Comparison of ENCODE assay signal across 21 mouse cellular contexts in genomic region chr13:48102576-48102975, GRCm38 (mm10).
DNase-seq lines count a peak whose midpoint lies in the region; ATAC-seq and TF ChIP-seq lines count a peak whose summit lies in the region.
"Had no signal": no experiment of that assay in that cellular context is flagged by ENCODE, and none has a peak within 500 bp of the region (broad histone marks: within the 10 kb centered on the region; RNA-seq: fewer than 3 reads in every experiment).

No protein-coding gene starts in this region.

- WGBS in kidney, embryonic 15.5 days = 47% methylated on average over 7 of the region's 7 CpGs
- 50% methylated on average over 7 of the region's 7 CpGs for WGBS in neural tube, embryonic 14.5 days
- WGBS in forebrain, embryonic 15.5 days = 19% methylated on average over 7 of the region's 7 CpGs

- ATAC-seq in kidney, embryonic 15.5 days (replicated peaks; ENCODE audit: low FRiP score) = no peak
- ATAC-seq in neural tube, embryonic 14.5 days (ENCODE audit: low read depth) = no peak
- ATAC-seq in forebrain, embryonic 15.5 days (replicated peaks) = no peak
- ATAC-seq: liver, postnatal 0 days had no signal

- H3K9me3 ChIP-seq in kidney, embryonic 15.5 days (replicated peaks) = no peaks in the 10 kb centered on the region
- H3K9me3 ChIP-seq in neural tube, embryonic 14.5 days (ENCODE audit: control insufficient read depth, low read length) = no peaks in the 10 kb centered on the region
- H3K9me3 ChIP-seq in forebrain, embryonic 15.5 days = no peaks in the 10 kb centered on the region
- H3K9me3 ChIP-seq: embryonic facial prominence, embryonic 13.5 days; heart, embryonic 15.5 days; limb, embryonic 10.5 days had no signal

- H3K4me2 ChIP-seq in kidney, embryonic 15.5 days = no peak overlapping the region
- H3K4me2 ChIP-seq in neural tube, embryonic 14.5 days (ENCODE audit: low read depth, low read length) = no peak overlapping the region
- peak overlapping the region; percentile 16; the same call in 1 of the 2 replicates for H3K4me2 ChIP-seq in forebrain, embryonic 15.5 days (replicated peaks)
- H3K4me2 ChIP-seq: embryonic facial prominence, embryonic 13.5 days; heart, embryonic 15.5 days had no signal

- H3K27ac ChIP-seq in kidney, embryonic 15.5 days = 0 out of 2 replicates have a peak overlapping the region, but pooled peaks have one; percentile 16
- peak overlapping the region; percentile 40; the same call in 1 of the 2 replicates for H3K27ac ChIP-seq in neural tube, embryonic 14.5 days (ENCODE audit: low read depth, low read length)
- H3K27ac ChIP-seq in forebrain, embryonic 15.5 days (replicated peaks) = peak overlapping the region; percentile 64
- H3K27ac ChIP-seq in layer of hippocampus, adult 2 months = no peak overlapping the region
- H3K27ac ChIP-seq: embryonic facial prominence, embryonic 13.5 days; heart, adult 2 months; heart, embryonic 15.5 days; left cerebral cortex, adult 2 months; limb, embryonic 10.5 days; stomach, postnatal 0 days had no signal

- DNase-seq in kidney, adult 9 months = no peak
- no peak for DNase-seq in neural tube, embryonic 10.5 days (ENCODE audit: extremely low spot score, low spot score)
- no peak for DNase-seq in layer of hippocampus, adult 2 months (ENCODE audit: low spot score in 2 of 2)
- no peak for DNase-seq in right cerebral cortex, postnatal 4 days
- DNase-seq: adrenal gland, adult 8-10 months; cerebellum, adult 9-11 months; gastrocnemius, postnatal 14 days; heart, adult 2 months; heart, postnatal 4 days; layer of hippocampus, adult 9-11 months; liver, postnatal 0 days; lung, postnatal 10 days; right cerebral cortex, postnatal 25 days had no signal

- H3K4me3 ChIP-seq in kidney, embryonic 15.5 days (replicated peaks) = no peak overlapping the region
- H3K4me3 ChIP-seq in neural tube, embryonic 14.5 days (ENCODE audit: low read depth, low read length) = no peak overlapping the region
- no peak overlapping the region for H3K4me3 ChIP-seq in forebrain, embryonic 15.5 days
- no peak overlapping the region for H3K4me3 ChIP-seq in layer of hippocampus, adult 2 months
- H3K4me3 ChIP-seq: embryonic facial prominence, embryonic 13.5 days; heart, adult 2 months; heart, embryonic 15.5 days; left cerebral cortex, adult 2 months; limb, embryonic 10.5 days had no signal

- no peaks in the 10 kb centered on the region for H3K27me3 ChIP-seq in kidney, embryonic 15.5 days
- H3K27me3 ChIP-seq in neural tube, embryonic 14.5 days (ENCODE audit: control insufficient read depth, insufficient read depth, low read length) = no peaks in the 10 kb centered on the region
- H3K27me3 ChIP-seq in forebrain, embryonic 15.5 days = no peaks in the 10 kb centered on the region
- H3K27me3 ChIP-seq: embryonic facial prominence, embryonic 13.5 days; heart, embryonic 15.5 days had no signal

- H3K36me3 ChIP-seq in kidney, embryonic 15.5 days = no peaks in the 10 kb centered on the region
- H3K36me3 ChIP-seq in neural tube, embryonic 14.5 days (ENCODE audit: control insufficient read depth, insufficient read depth, low read length) = no peaks in the 10 kb centered on the region
- no peaks in the 10 kb centered on the region for H3K36me3 ChIP-seq in forebrain, embryonic 15.5 days
- H3K36me3 ChIP-seq: embryonic facial prominence, embryonic 13.5 days; heart, embryonic 15.5 days; limb, embryonic 10.5 days had no signal

- H3K9ac ChIP-seq in kidney, embryonic 15.5 days = no peak overlapping the region
- H3K9ac ChIP-seq in neural tube, embryonic 14.5 days (replicated peaks; ENCODE audit: low read depth, low read length) = no peak overlapping the region
- no peak overlapping the region for H3K9ac ChIP-seq in forebrain, embryonic 15.5 days (replicated peaks)
- H3K9ac ChIP-seq: embryonic facial prominence, embryonic 13.5 days; heart, embryonic 15.5 days; liver, postnatal 0 days had no signal

- H3K4me1 ChIP-seq in kidney, embryonic 15.5 days = peaks cover 21% of the 10 kb centered on the region
- 0 out of 2 replicates have a peak, but pooled peaks cover 8% of the 10 kb centered on the region for H3K4me1 ChIP-seq in neural tube, embryonic 14.5 days (ENCODE audit: control insufficient read depth, insufficient read depth, low read length)
- peaks cover 31% of the 10 kb centered on the region for H3K4me1 ChIP-seq in forebrain, embryonic 15.5 days
- H3K4me1 ChIP-seq: heart, embryonic 15.5 days had no signal

- TF ChIP-seq CTCF in layer of hippocampus, adult 2 months (conservative IDR thresholded peaks at IDR 0.05) = no peak
